Mouse (Mus musculus): ENCODE data around the gene Rfwd3. TPM values are rescaled to one million over a fixed set of nuclear protein-coding genes. Genes with fewer than 3 reads are reported as not detected.
"Not testable (repeated sequence)": the region's sequence is repeated elsewhere in the genome, so short reads cannot be mapped to it uniquely, and the experiment has no call there.

Gene Rfwd3
- polyA plus RNA-seq, 1 experiment from 2014 or later: 26.8 TPM

DNA sequence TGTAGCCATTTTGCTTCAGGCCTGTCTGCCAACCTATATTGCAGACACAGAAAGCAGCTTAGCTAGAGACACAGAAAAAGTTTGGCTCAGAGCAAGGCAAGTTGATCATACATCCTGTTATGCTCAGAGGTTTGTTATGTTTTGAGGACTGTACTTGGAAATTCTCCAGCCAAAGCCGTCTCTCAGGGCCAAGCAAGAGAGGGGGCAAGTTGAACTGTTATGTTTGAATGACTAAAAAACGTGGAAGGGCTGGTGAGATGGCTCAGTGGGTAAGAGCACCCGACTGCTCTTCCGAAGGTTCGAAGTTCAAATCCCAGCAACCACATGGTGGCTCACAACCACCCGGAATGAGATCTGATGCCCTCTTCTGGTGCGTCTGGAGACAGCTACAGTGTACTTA is 33.9 kb downstream of the Rfwd3 start:
- not testable (repeated sequence) for H3K36me3 ChIP-seq; H3K4me2 ChIP-seq; H3K9me3 ChIP-seq; H3K27ac ChIP-seq; H3K9ac ChIP-seq; ATAC-seq (ENCODE audit: low FRiP score); H3K27me3 ChIP-seq; H3K4me1 ChIP-seq (replicated peaks); H3K4me3 ChIP-seq
- 80% methylated on average over 7 of the region's 7 CpGs for WGBS

DNA sequence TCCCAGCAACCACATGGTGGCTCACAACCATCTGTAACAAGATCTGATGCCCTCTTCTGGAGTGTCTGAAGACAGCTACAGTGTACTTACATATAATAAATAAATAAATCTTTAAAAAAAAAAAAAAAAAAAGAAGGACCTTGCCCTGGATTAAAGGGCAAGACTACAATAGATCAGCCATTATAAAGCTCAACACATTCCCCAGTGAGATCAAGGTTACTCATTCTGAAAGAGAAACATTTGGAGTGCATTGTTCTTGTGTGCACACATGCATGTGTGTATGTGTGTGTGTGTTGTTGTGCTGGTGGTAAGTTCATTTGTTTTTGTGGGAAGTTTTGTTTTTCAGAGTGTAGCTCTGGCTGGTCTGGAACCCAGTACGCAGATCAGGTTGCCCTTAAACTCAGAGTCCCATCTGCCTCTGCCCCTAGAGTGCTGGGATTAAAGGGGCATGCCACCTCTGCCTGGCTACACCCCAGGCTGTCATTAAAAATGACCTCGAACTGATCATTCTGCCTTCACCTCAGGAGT is 35.3 kb downstream of the Rfwd3 start:
- 0 out of 2 replicates have a peak, but pooled peaks cover 6% of the 10 kb centered on the region for H3K9me3 ChIP-seq
- 86% methylated on average over 2 of the region's 2 CpGs for WGBS
- no peak overlapping the region for H3K4me2 ChIP-seq
- H3K4me1 ChIP-seq (replicated peaks): no peaks in the 10 kb centered on the region; the same call in 1 of the 2 replicates
- no peak overlapping the region for H3K4me3 ChIP-seq
- no peak for ATAC-seq (ENCODE audit: low FRiP score)
- H3K27ac ChIP-seq: no peak overlapping the region
- no peak overlapping the region for H3K9ac ChIP-seq
- H3K36me3 ChIP-seq: no peaks in the 10 kb centered on the region
- no peaks in the 10 kb centered on the region for H3K27me3 ChIP-seq

DNA sequence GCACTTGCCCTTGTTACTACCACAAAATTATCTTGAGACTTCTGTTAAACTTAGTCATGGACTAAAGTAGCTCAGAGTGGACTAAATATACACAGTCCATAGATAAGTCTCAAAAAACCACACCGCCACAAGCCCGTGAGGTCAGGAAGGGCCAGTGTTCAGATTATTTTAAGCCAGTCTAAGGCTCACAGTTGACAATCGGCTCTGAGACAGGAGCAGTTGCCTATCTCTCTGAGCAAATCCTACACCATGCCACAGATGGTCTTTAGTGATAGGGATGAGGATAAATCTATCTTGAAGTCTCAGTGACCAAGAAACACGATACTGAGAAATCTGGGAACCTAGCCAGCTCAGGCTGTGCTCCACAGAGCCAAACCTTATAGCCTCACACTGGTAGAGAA is 38.0 kb downstream of the Rfwd3 start:
- WGBS: 87% methylated on average over 4 of the region's 4 CpGs
- no peaks in the 10 kb centered on the region for H3K27me3 ChIP-seq
- ATAC-seq (ENCODE audit: low FRiP score): no peak

DNA sequence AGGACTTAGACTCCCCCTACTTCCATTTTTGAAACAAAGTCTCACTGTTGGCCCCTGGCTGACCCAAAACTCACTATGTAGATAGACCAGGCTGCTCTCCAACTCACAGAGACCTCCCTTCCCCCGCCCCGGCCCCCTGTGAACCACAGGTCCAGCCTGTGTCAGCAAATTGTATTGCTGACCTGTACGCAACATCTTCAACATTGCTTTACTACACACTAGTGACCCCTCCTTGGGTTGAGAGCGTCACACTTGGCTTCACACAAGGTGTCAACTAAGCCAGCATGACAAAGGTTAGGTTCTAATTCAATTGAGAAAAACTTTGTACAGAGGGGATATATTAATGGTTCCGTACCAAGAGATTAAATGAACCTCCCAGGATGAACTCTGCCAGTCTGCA is 39.8 kb downstream of the Rfwd3 start:
- H3K9me3 ChIP-seq: no peaks in the 10 kb centered on the region
- no peaks in the 10 kb centered on the region for H3K36me3 ChIP-seq
- peaks cover 14% of the 10 kb centered on the region for H3K4me1 ChIP-seq (replicated peaks)
- ATAC-seq (ENCODE audit: low FRiP score): no peak
- H3K4me2 ChIP-seq: no peak overlapping the region
- H3K27ac ChIP-seq: no peak overlapping the region
- H3K27me3 ChIP-seq: no peaks in the 10 kb centered on the region
- no peak overlapping the region for H3K4me3 ChIP-seq
- 97% methylated on average over 5 of the region's 5 CpGs for WGBS
- H3K9ac ChIP-seq: no peak overlapping the region

More for the DNA sequence above, 38.0 kb downstream of the Rfwd3 start:
- Histone ChIP-seq H3K4me2 (no peak overlapping the region), H3K9ac (no peak overlapping the region), H3K27ac (no peak overlapping the region), H3K36me3 (no peaks in the 10 kb centered on the region), H3K4me1 (replicated peaks) (peaks cover 9% of the 10 kb centered on the region), H3K9me3 (0 out of 2 replicates have a peak, but pooled peaks cover under 1% of the 10 kb centered on the region), H3K4me3 (no peak overlapping the region)

DNA sequence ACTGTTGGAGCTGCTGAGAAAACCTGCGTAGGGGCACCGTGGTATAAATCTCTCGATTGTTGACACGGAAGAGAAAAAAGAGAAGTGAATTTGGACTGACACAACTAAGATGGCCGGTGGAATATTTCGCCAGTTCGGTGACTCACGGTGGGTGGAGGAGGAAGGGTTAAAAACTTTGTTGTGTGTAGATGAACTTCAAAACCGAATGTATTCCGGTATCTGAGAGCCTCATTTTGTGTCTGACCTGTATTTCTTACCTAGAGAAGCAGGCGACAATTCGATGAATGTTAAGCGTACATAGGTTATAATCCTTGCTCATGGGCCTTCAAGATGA is 40.6 kb downstream of the Rfwd3 start:
- peak overlapping the region; percentile 91 for H3K4me3 ChIP-seq
- no peaks in the 10 kb centered on the region for H3K9me3 ChIP-seq
- H3K36me3 ChIP-seq: no peaks in the 10 kb centered on the region
- peak overlapping the region; percentile 94 for H3K9ac ChIP-seq
- peak overlapping the region; percentile 63 for H3K4me2 ChIP-seq
- H3K27me3 ChIP-seq: no peaks in the 10 kb centered on the region
- peak overlapping the region; percentile 99 for H3K27ac ChIP-seq
- peak; percentile 49; the same call in 1 of the 2 replicates for ATAC-seq (ENCODE audit: low FRiP score)
- H3K4me1 ChIP-seq (replicated peaks): peaks cover 14% of the 10 kb centered on the region
- 13% methylated on average over 13 of the region's 13 CpGs for WGBS

DNA sequence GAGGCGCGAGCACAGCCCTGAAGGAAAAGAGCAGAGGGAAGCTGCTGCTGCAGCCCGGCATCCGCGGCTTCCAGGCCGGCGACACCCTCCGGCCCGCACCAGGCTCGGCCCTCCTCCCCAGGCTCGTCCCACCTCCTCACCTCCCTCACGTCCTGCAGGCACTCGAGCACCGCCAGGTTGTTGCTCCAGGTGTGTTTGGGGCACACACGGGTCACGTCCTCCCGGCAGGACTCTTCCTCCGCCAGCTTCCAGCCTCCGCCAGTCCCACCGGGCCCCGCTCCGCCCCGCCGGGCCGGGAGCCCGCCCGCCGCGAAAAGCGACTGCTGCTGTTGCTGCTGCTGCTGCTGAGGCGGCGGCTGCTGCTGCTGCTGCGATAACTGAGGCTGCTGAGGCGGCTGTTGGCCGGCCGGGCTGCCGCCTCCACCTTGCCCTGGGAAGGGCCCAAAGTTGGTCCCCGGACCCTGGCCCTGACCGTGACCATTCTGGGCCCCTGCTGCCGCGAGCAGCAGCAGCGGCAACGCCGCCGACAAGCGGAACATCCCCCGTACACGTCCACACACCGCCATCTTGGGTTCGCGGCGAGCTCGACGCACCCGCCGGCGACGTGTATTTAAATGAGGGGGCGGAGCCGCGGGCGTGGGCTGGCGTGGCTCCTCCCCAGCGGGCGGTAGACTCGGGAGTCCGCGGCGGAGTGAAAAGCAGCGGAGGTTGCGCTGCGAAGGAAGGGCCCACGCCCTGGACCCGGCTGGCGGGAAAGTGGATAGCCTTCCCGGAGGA is 41.2 kb downstream of the Rfwd3 start, which contains the start of gene Glg1:
Glg1 (minus strand) TSS at position 586 of the 777 bp plus-strand sequence.
- H3K36me3 ChIP-seq: no peaks in the 10 kb centered on the region
- peak within 1 kb of the TSS; percentile 99 for H3K27ac ChIP-seq
- no peaks in the 10 kb centered on the region for H3K9me3 ChIP-seq
- peak within 1 kb of the TSS; percentile 63 for H3K4me2 ChIP-seq
- WGBS: under 1% methylated on average over 73 of the region's 76 CpGs
- H3K4me1 ChIP-seq (replicated peaks): peaks cover 14% of the 10 kb centered on the region
- H3K9ac ChIP-seq: peak within 1 kb of the TSS; percentile 94
- peak within 1 kb of the TSS; percentile 91 for H3K4me3 ChIP-seq
- no peaks in the 10 kb centered on the region for H3K27me3 ChIP-seq
- peak; percentile 94 for ATAC-seq (ENCODE audit: low FRiP score)

DNA sequence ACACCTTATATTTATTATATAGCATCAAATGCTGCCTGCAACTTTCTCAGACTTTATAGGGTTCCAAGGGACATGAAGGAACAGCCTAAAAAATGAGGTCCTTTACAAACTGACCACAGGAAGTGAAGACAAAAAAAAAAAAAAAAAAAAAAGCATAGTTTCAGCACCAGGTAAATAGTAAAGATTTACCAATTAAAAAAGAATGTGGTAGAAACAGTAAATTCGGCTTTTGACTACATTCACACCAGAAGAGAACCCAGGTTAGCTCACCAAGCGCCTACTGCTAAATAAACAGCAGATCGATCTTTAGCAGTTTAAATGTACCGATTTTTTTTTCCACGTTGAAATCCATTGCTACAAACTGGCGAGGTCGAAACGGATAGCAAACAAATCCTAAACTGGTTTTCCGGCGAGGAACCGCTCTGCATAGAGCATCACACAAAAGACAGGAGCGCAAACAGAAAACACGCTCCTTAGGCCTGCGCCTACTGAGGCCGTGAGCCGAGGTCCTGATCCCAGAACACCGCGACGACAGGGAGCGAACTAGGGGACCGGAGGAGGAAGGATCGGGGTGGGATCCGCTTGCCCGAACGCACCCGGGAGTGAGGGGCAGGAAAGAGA is 41.9 kb downstream of the Rfwd3 start:
- Histone ChIP-seq H3K4me2 (peak overlapping the region; percentile 63), H3K4me3 (peak overlapping the region; percentile 91), H3K27ac (peak overlapping the region; percentile 99), H3K9me3 (no peaks in the 10 kb centered on the region), H3K9ac (peak overlapping the region; percentile 94), H3K27me3 (no peaks in the 10 kb centered on the region), H3K36me3 (no peaks in the 10 kb centered on the region), H3K4me1 (replicated peaks) (peaks cover 14% of the 10 kb centered on the region)
- under 1% methylated on average over 26 of the region's 26 CpGs for WGBS
- peak; percentile 62 for ATAC-seq (ENCODE audit: low FRiP score)

DNA sequence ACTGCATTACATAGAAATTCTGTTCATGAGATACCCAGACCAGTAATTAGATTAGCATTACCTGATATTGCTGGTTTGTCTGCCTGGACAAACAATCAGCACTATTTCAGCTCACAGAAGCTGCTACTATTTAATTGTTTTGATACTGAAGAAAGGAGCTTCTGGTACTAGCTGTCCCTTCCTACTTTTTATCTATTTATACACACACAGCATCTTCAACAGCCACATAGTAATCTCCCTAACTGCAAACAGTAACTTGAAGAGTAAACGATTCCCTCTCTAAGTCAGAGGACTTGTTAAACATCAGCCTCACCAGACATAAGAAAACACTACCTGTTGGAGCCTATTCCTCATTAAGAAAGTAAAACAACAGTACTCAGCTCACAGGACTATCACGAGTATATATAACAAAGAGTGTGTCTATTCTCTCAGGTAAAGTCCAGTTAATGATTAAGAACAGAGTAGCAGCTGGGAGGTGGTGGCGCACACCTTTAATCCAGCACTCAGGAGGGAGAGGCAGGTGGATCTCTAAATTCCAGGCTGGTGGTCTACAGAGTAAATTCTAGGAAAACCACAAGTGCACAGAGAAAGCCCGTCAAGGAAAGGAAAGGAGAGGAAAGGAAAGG is 47.4 kb downstream of the Rfwd3 start:
- Histone ChIP-seq H3K9me3 (no peaks in the 10 kb centered on the region), H3K4me3 (no peak overlapping the region), H3K27ac (no peak overlapping the region), H3K9ac (no peak overlapping the region), H3K4me1 (replicated peaks) (peaks cover 11% of the 10 kb centered on the region), H3K27me3 (no peaks in the 10 kb centered on the region), H3K36me3 (no peaks in the 10 kb centered on the region), H3K4me2 (no peak overlapping the region)
- whole genome bisulfite sequencing: 92% methylated on average over 4 of the region's 4 CpGs
- ATAC-seq (ENCODE audit: low FRiP score): no peak

DNA sequence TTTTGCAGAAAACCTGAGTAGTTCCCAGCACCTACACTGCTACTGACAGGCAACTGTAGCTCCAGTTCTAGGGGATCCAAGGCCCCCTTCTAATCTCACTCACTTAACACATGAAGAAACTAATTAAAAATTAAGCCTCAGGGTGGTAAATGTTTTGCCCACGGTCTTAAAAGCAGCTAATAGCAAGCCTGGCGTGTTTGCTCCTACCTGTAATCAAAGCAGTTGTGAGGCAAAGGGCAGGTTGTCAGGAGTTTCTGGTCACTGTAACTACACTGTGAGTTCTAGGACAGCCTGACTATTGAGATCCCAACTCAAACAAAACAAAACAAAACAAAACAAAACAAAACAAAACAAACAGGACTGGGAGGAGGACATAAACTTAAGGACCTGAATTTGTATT is 49.9 kb downstream of the Rfwd3 start:
- no peak for ATAC-seq (ENCODE audit: low FRiP score)
- no peaks in the 10 kb centered on the region for H3K36me3 ChIP-seq
- no peaks in the 10 kb centered on the region for H3K27me3 ChIP-seq
- WGBS: 84% methylated on average over 2 of the region's 2 CpGs
- H3K4me1 ChIP-seq (replicated peaks): no peaks in the 10 kb centered on the region
- H3K9me3 ChIP-seq: no peaks in the 10 kb centered on the region
- no peak overlapping the region for H3K4me2 ChIP-seq
- no peak overlapping the region for H3K27ac ChIP-seq
- H3K4me3 ChIP-seq: no peak overlapping the region
- H3K9ac ChIP-seq: no peak overlapping the region

DNA sequence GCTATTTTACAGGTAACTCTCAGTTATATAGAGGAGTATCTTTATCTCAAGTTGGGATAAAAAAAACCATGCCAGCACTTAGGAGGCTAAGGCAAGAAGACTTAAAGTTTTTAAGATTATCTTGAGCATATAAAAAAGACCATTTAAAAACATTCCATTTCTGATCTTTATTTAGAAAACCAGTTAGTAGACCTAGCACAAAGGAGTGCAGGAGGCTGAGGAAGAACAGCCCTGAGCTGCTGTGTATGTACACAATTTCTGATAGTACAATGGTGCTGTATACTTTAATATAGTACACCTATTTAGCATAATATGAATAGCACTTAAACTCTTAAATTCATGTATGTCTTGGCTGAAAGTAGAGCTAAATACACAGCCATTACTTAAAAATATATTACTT is 51.9 kb downstream of the Rfwd3 start:
- ATAC-seq (ENCODE audit: low FRiP score): no peak
- no peak overlapping the region for H3K9ac ChIP-seq
- no peak overlapping the region for H3K4me2 ChIP-seq
- H3K36me3 ChIP-seq: no peaks in the 10 kb centered on the region
- H3K27ac ChIP-seq: no peak overlapping the region
- H3K4me3 ChIP-seq: no peak overlapping the region
- no peaks in the 10 kb centered on the region for H3K27me3 ChIP-seq
- no peaks in the 10 kb centered on the region for H3K4me1 ChIP-seq (replicated peaks)
- H3K9me3 ChIP-seq: no peaks in the 10 kb centered on the region

DNA sequence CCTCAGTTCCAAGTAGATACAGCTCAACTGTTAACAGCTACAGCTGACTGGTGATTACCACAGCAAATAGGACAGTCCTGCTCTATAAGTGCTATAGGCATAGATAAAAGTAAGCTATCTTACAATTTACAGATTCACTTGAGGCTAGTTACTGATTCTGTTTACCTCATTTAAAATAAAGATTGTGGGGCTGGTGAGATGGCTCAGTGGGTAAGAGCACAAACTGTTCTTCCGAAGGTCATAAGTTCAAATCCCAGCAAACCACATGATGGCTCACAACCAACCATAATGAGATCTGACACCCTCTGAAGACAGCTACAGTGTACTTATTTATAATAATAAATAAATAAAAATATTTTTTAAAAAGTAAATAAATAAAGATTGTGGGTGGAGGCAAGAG is 53.2 kb downstream of the Rfwd3 start:
- not testable (repeated sequence) for H3K27me3 ChIP-seq; ATAC-seq (ENCODE audit: low FRiP score); H3K4me1 ChIP-seq (replicated peaks); H3K4me3 ChIP-seq; H3K36me3 ChIP-seq; H3K4me2 ChIP-seq; H3K9ac ChIP-seq; H3K27ac ChIP-seq; H3K9me3 ChIP-seq
- 98% methylated on average over 1 of the region's 1 CpGs for WGBS

DNA sequence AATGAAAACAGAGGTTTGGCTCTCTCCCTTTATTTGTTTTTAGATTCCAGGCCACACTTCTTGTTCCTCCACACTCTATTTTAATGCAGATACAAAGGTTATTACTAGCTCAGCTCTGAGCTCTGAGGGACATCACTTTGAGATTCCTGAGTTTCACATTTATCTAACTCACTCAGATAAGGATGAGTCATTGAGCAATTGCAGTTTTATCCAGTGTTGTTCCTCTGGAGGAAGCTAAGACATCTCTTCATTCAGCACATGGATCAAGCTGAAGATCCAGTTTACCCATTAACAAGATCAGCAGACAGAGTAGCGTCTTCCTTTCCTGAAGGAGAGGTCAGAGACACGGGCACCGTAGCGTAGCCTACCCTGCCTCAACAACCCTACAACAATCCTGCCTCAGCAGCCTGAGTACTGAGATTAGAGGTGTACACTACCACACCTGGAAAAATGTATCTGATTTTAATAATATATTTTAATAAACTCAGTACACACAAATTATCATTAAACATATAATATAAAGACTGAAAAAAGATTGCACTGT is 53.7 kb downstream of the Rfwd3 start:
- H3K36me3 ChIP-seq: no peaks in the 10 kb centered on the region

More for the DNA sequence above, 53.7 kb downstream of the Rfwd3 start:
- no peaks in the 10 kb centered on the region for H3K27me3 ChIP-seq
- no peak overlapping the region for H3K27ac ChIP-seq
- H3K9me3 ChIP-seq: no peaks in the 10 kb centered on the region
- whole genome bisulfite sequencing: 88% methylated on average over 4 of the region's 4 CpGs
- H3K9ac ChIP-seq: no peak overlapping the region
- no peak overlapping the region for H3K4me3 ChIP-seq
- H3K4me2 ChIP-seq: no peak overlapping the region
- H3K4me1 ChIP-seq (replicated peaks): no peaks in the 10 kb centered on the region
- ATAC-seq (ENCODE audit: low FRiP score): no peak

Measured in hindbrain, embryonic 13.5 days (tissue).